Mouse (Mus musculus): Measurements from ENCODE around the gene Alx3. TPM values are rescaled to one million over a fixed set of nuclear protein-coding genes. Genes with fewer than 3 reads are reported as not detected.
"Not testable (repeated sequence)": the region's sequence is repeated elsewhere in the genome, so short reads cannot be mapped to it uniquely, and the experiment has no call there.

Alx3 gene
- total RNA-seq, 2 experiments from 2014 or later = 0.33 to 0.47 TPM

GRCm38 (mm10) chr3:107622537-107622936 lies 27.7 kb downstream of the Alx3 start:
- no peak for DNase-seq (ENCODE audit: extremely low spot score in 1 of 2, low spot score in 1 of 2)

GRCm38 (mm10) chr3:107624424-107624823 lies 29.6 kb downstream of the Alx3 start:
- DNase-seq (ENCODE audit: extremely low spot score in 1 of 2, low spot score in 1 of 2) = peak in 1 of 2 experiments; percentile 4

GRCm38 (mm10) chr3:107625536-107625935 lies 30.7 kb downstream of the Alx3 start:
- DNase-seq (ENCODE audit: extremely low spot score in 1 of 2, low spot score in 1 of 2) = no peak

GRCm38 (mm10) chr3:107626751-107627150 lies 31.9 kb downstream of the Alx3 start:
- no peak for DNase-seq (ENCODE audit: extremely low spot score in 1 of 2, low spot score in 1 of 2)

GRCm38 (mm10) chr3:107627641-107628040 lies 32.8 kb downstream of the Alx3 start:
- DNase-seq (ENCODE audit: extremely low spot score in 1 of 2, low spot score in 1 of 2) = no peak

GRCm38 (mm10) chr3:107628551-107628950 lies 33.7 kb downstream of the Alx3 start:
- DNase-seq (ENCODE audit: extremely low spot score in 1 of 2, low spot score in 1 of 2) = peak in 1 of 2 experiments; percentile 42

- DNase-seq (ENCODE audit: extremely low spot score in 1 of 2, low spot score in 1 of 2) = no peak
Measured at GRCm38 (mm10) chr3:107629411-107629810, 34.6 kb downstream of the Alx3 start.

GRCm38 (mm10) chr3:107630682-107631522 lies 36.1 kb downstream of the Alx3 start, which contains the start of gene Gm10961:
Gm10961 (plus strand) TSS chr3:107631322.
- peak in 1 of 2 experiments; percentile 36 for DNase-seq (ENCODE audit: extremely low spot score in 1 of 2, low spot score in 1 of 2)

GRCm38 (mm10) chr3:107631523-107631958 lies 36.7 kb downstream of the Alx3 start, which contains the start of gene Strip1:
Strip1 (minus strand) TSS chr3:107631694.
- DNase-seq (ENCODE audit: extremely low spot score in 1 of 2, low spot score in 1 of 2) = peak; percentile 84 to 87

GRCm38 (mm10) chr3:107632786-107633185 lies 38.0 kb downstream of the Alx3 start:
- DNase-seq (ENCODE audit: extremely low spot score in 1 of 2, low spot score in 1 of 2) = no peak

GRCm38 (mm10) chr3:107633906-107634305 lies 39.1 kb downstream of the Alx3 start:
- no peak for DNase-seq (ENCODE audit: extremely low spot score in 1 of 2, low spot score in 1 of 2)

- DNase-seq (ENCODE audit: extremely low spot score in 1 of 2, low spot score in 1 of 2) = no peak
Measured at GRCm38 (mm10) chr3:107635836-107636235, 41.0 kb downstream of the Alx3 start.

GRCm38 (mm10) chr3:107636236-107636635 lies 41.4 kb downstream of the Alx3 start:
- no peak for DNase-seq (ENCODE audit: extremely low spot score in 1 of 2, low spot score in 1 of 2)

GRCm38 (mm10) chr3:107637606-107638172 lies 42.9 kb downstream of the Alx3 start:
- DNase-seq (ENCODE audit: extremely low spot score in 1 of 2, low spot score in 1 of 2) = no peak

- DNase-seq (ENCODE audit: extremely low spot score in 1 of 2, low spot score in 1 of 2) = no peak
Measured at GRCm38 (mm10) chr3:107646947-107647346, 52.1 kb downstream of the Alx3 start.

GRCm38 (mm10) chr3:107650276-107650675 lies 55.4 kb downstream of the Alx3 start:
- not testable (repeated sequence) for DNase-seq (ENCODE audit: extremely low spot score in 1 of 2, low spot score in 1 of 2)

GRCm38 (mm10) chr3:107652968-107653367 lies 58.1 kb downstream of the Alx3 start:
- DNase-seq (ENCODE audit: extremely low spot score in 1 of 2, low spot score in 1 of 2) = no peak

- DNase-seq (ENCODE audit: extremely low spot score in 1 of 2, low spot score in 1 of 2) = no peak
Measured at GRCm38 (mm10) chr3:107654861-107655260, 60.0 kb downstream of the Alx3 start.

All from layer of hippocampus, postnatal 25 days (tissue).